Mouse (Mus musculus): ENCODE measurements at regions not wholly inside any gene's neighbourhood (a gene's known extent, or its start where the extent isn't known, plus 50 kb on each side); places are given as distances from the start of the nearest gene placed in this dataset.

DNA sequence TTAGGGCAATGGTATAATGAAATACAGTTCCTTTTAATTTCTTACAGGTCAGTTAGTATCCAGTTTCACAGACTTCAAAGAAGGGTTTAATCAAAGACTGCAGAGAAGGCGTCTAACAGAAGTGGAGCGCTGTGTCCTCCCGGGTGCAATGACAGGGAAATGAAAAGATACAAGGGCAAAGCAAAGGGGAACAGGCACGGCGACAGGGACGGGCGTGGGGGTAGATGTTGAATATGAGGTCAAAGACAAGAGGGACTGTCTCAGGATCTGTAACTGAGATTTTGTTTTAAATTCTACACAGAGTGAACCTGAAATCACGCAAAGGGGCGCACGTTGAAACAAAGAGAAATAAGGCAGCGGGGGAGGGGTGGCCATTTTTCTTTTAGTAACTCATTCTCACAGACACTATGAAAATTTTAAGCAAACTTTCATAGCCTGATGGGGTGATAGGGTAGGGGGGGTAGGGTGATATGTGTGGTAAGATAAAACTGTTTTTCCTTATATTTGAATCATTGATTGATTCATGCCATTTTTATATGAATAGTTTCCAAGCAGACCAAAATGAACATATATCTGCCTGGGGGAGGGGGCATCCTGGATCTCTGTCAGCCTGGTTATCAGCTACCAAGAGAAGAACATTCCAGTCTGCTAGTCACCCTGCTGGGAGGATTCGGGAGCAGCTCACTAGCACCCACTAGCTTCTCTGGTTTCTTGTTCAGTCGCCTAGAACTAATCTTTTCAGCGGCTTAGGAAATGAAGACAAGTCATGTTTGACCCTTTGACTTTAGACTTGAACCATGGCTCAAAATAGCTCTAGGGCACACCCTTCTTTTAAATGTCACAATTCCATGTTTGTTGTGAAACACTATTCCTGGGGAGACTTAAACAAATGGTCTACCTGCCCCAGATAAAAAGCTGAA is 139.1 kb upstream of the Map3k7 start:
- TF ChIP-seq CTCF (IDR thresholded peaks at IDR 0.05; ENCODE audit: low read depth, low read length) (no peak), TAL1 (conservative IDR thresholded peaks at IDR 0.05; ENCODE audit: low read depth, low read length) (no peak)
